Mouse (Mus musculus): Measurements from ENCODE around the gene Arpin.

DNA sequence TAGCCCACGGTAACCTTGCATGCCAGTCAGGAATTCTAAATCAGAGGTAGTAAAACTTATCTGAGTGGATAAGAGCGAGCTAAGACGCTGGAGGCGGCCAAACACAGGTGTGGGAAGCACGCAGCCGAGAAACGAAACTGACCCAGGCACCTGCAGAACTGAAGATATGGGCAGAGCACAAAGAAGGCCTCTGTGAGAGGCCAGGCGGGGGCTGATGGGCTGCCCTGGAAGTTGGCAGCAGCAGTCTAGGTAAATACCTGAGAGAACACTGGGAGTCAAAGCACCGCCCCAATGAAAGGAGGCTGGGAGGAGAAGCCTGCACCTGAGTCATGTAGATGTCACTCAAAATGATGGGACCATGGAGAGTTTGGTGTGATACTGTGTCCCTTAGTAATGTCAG, 46.6 kb downstream of the Arpin start:
- no peak for TF ChIP-seq CTCF (conservative IDR thresholded peaks at IDR 0.05; ENCODE audit: low read length)
- TF ChIP-seq NANOG (IDR thresholded peaks at IDR 0.05; ENCODE audit: borderline replicate concordance, low read length), result no peak
- TF ChIP-seq POU5F1 (IDR thresholded peaks at IDR 0.05; ENCODE audit: borderline replicate concordance, low read length), result no peak
